Mouse (Mus musculus): ENCODE data around the gene Prok1. TPM values are rescaled to one million over a fixed set of nuclear protein-coding genes. Genes with fewer than 3 reads are reported as not detected.

The Prok1 gene
- polyA plus RNA-seq, 1 experiment: 0.05 TPM

DNA sequence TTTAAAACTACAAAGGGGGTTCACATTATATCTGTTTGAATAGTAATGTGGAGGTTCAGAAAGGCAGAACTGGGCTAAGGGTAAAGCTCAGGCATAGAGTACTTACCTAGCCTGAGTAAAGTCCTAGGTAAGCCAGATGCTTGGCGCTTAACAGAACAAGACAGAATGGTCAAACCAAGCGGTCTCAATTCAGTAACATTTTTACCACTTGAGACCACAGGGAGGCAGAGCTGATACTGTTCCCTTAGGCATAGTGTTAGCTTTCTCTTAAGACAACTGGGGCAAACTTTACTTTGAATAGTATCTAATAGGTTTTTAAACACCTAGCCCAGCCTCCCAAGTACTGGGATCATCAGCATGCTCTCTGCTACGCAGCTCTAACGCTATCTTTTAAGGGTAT, 36.5 kb upstream of the Prok1 start:
- TF ChIP-seq USF1 (IDR thresholded peaks at IDR 0.05; ENCODE audit: low read depth): no peak
- TF ChIP-seq POLR2AphosphoS2 (IDR thresholded peaks at IDR 0.05; ENCODE audit: insufficient read length, low read depth): no peak
- TF ChIP-seq REST (IDR thresholded peaks at IDR 0.05; ENCODE audit: insufficient read depth, insufficient read length): no peak
- no peak for TF ChIP-seq CEBPB (IDR thresholded peaks at IDR 0.05; ENCODE audit: insufficient read depth, poor library complexity, severe bottlenecking)
- TF ChIP-seq MAX (IDR thresholded peaks at IDR 0.05; ENCODE audit: low read depth): no peak
- TF ChIP-seq TCF12 (IDR thresholded peaks at IDR 0.05; ENCODE audit: insufficient read depth, poor library complexity, severe bottlenecking): no peak
- no peak for TF ChIP-seq POLR2A (IDR thresholded peaks at IDR 0.05; ENCODE audit: insufficient read length, low read depth)
- no peak for TF ChIP-seq E2F4 (IDR thresholded peaks at IDR 0.05; ENCODE audit: insufficient read depth)
- TF ChIP-seq SRF (IDR thresholded peaks at IDR 0.05; ENCODE audit: control insufficient read depth, insufficient read length, low read depth): no peak
- no peak for TF ChIP-seq MYOG (IDR thresholded peaks at IDR 0.05; ENCODE audit: control insufficient read depth in 1 of 3, insufficient read depth in 1 of 3, insufficient read length in 2 of 3, low read depth in 2 of 3)
- no peak for TF ChIP-seq MYOD1 (IDR thresholded peaks at IDR 0.05; ENCODE audit: control insufficient read depth in 1 of 3, insufficient read length in 2 of 3, low read depth in 2 of 3)
- TF ChIP-seq TCF3 (IDR thresholded peaks at IDR 0.05; ENCODE audit: insufficient read length, low read depth): no peak
- H3K27me3 ChIP-seq (ENCODE audit: control insufficient read depth, insufficient read depth, insufficient read length): no peaks in the 10 kb centered on the region
- H3K4me3 ChIP-seq: no peak overlapping the region
- H3ac ChIP-seq (ENCODE audit: control insufficient read depth, insufficient read length): no peak overlapping the region
- H3K36me3 ChIP-seq (ENCODE audit: control insufficient read depth, insufficient read depth): no peaks in the 10 kb centered on the region
- H3K4me2 ChIP-seq (ENCODE audit: low read depth): no peak overlapping the region
- peaks cover 12% of the 10 kb centered on the region for H3K79me2 ChIP-seq (ENCODE audit: control insufficient read depth, insufficient read depth)

DNA sequence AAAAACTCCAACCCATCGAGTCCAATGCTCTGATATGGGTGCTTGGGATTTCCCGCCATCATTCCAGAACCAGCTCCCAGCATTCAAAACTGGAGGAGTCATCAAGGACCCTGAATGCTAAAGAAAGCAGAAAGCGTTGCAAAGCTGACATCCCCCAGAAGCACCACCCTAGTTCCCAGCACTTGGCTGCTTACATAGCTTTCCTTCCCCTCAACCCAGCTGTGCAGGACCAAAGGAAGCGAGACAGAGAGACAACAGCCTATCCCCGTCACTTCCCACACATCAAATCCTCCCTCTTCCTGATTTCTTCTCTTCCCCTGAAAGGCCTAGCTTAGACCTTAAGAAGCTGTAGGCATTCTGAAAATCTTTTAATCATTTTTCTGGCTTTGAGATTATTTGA, 35.8 kb upstream of the Prok1 start:
- Histone ChIP-seq H3ac (ENCODE audit: control insufficient read depth, insufficient read length) (no peak overlapping the region), H3K36me3 (ENCODE audit: control insufficient read depth, insufficient read depth) (no peaks in the 10 kb centered on the region), H3K79me2 (ENCODE audit: control insufficient read depth, insufficient read depth) (peaks cover 12% of the 10 kb centered on the region), H3K4me2 (ENCODE audit: low read depth) (no peak overlapping the region), H3K4me3 (no peak overlapping the region), H3K27me3 (ENCODE audit: control insufficient read depth, insufficient read depth, insufficient read length) (no peaks in the 10 kb centered on the region)
- TF ChIP-seq REST (IDR thresholded peaks at IDR 0.05; ENCODE audit: insufficient read depth, insufficient read length): no peak
- TF ChIP-seq MYOG (IDR thresholded peaks at IDR 0.05; ENCODE audit: control insufficient read depth in 1 of 3, insufficient read depth in 1 of 3, insufficient read length in 2 of 3, low read depth in 2 of 3): no peak
- no peak for TF ChIP-seq USF1 (IDR thresholded peaks at IDR 0.05; ENCODE audit: low read depth)
- TF ChIP-seq CEBPB (IDR thresholded peaks at IDR 0.05; ENCODE audit: insufficient read depth, poor library complexity, severe bottlenecking): no peak
- no peak for TF ChIP-seq E2F4 (IDR thresholded peaks at IDR 0.05; ENCODE audit: insufficient read depth)
- no peak for TF ChIP-seq MAX (IDR thresholded peaks at IDR 0.05; ENCODE audit: low read depth)
- no peak for TF ChIP-seq TCF3 (IDR thresholded peaks at IDR 0.05; ENCODE audit: insufficient read length, low read depth)

DNA sequence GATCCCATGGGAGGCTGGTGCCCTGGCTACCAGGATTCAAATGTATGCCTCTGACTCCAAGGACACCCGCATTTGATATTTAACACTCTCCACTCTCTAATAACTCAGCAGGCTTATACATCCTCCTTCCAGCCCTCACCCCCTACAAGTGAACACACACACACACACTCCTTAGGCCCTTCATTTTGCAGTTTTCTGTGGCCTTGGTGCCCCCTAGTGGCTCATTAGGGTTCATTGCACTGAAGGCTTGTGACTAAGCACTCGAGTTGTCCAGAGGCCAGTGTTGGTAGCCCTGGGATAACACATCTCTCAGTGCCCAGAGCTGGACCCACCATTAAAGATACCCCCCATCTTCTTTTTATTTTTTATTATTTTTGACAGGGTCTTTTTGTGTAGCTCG, 34.3 kb upstream of the Prok1 start:
- Histone ChIP-seq H3ac (ENCODE audit: control insufficient read depth, insufficient read length) (no peak overlapping the region), H3K79me2 (ENCODE audit: control insufficient read depth, insufficient read depth) (no peaks in the 10 kb centered on the region)

DNA sequence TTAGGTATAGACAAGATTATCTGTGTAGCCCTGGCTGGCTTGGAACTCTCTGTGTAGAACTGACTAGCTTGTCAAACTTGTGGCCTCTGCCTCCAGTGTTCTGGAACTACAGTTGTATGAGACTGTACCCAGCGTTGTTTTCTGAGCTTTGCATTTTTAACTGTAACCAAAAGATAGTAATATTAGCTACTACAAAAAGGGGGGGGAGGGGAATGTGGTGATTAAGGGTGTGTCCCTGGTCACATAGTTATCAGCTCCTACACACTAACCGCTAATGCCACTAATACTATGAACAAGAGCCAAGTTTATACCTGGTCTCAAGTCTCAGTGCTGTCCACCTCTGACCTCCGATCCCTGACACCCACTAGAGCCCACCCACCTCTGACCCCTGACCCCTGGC, 32.9 kb upstream of the Prok1 start:
- Histone ChIP-seq H3K4me3 (no peak overlapping the region), H3K36me3 (ENCODE audit: control insufficient read depth, insufficient read depth) (no peaks in the 10 kb centered on the region), H3K4me2 (ENCODE audit: low read depth) (no peak overlapping the region), H3ac (ENCODE audit: control insufficient read depth, insufficient read length) (no peak overlapping the region), H3K79me2 (ENCODE audit: control insufficient read depth, insufficient read depth) (no peaks in the 10 kb centered on the region), H3K27me3 (ENCODE audit: control insufficient read depth, insufficient read depth, insufficient read length) (no peaks in the 10 kb centered on the region)
- TF ChIP-seq MYOD1 (IDR thresholded peaks at IDR 0.05; ENCODE audit: control insufficient read depth in 1 of 3, insufficient read length in 2 of 3, low read depth in 2 of 3) (no peak), TCF12 (IDR thresholded peaks at IDR 0.05; ENCODE audit: insufficient read depth, poor library complexity, severe bottlenecking) (no peak), CEBPB (IDR thresholded peaks at IDR 0.05; ENCODE audit: insufficient read depth, poor library complexity, severe bottlenecking) (no peak), POLR2A (IDR thresholded peaks at IDR 0.05; ENCODE audit: insufficient read length, low read depth) (no peak), USF1 (IDR thresholded peaks at IDR 0.05; ENCODE audit: low read depth) (no peak), MYOG (IDR thresholded peaks at IDR 0.05; ENCODE audit: control insufficient read depth in 1 of 3, insufficient read depth in 1 of 3, insufficient read length in 2 of 3, low read depth in 2 of 3) (no peak), POLR2AphosphoS2 (IDR thresholded peaks at IDR 0.05; ENCODE audit: insufficient read length, low read depth) (no peak), TCF3 (IDR thresholded peaks at IDR 0.05; ENCODE audit: insufficient read length, low read depth) (no peak), REST (IDR thresholded peaks at IDR 0.05; ENCODE audit: insufficient read depth, insufficient read length) (no peak), MAX (IDR thresholded peaks at IDR 0.05; ENCODE audit: low read depth) (no peak)

More for the DNA sequence above, 34.3 kb upstream of the Prok1 start:
- TF ChIP-seq REST (IDR thresholded peaks at IDR 0.05; ENCODE audit: insufficient read depth, insufficient read length) (no peak), POLR2A (IDR thresholded peaks at IDR 0.05; ENCODE audit: insufficient read length, low read depth) (no peak), MYOD1 (IDR thresholded peaks at IDR 0.05; ENCODE audit: control insufficient read depth in 1 of 3, insufficient read length in 2 of 3, low read depth in 2 of 3) (no peak), POLR2AphosphoS2 (IDR thresholded peaks at IDR 0.05; ENCODE audit: insufficient read length, low read depth) (no peak), TCF3 (IDR thresholded peaks at IDR 0.05; ENCODE audit: insufficient read length, low read depth) (no peak), TCF12 (IDR thresholded peaks at IDR 0.05; ENCODE audit: insufficient read depth, poor library complexity, severe bottlenecking) (no peak), MAX (IDR thresholded peaks at IDR 0.05; ENCODE audit: low read depth) (no peak), SRF (IDR thresholded peaks at IDR 0.05; ENCODE audit: control insufficient read depth, insufficient read length, low read depth) (no peak), MYOG (IDR thresholded peaks at IDR 0.05; ENCODE audit: control insufficient read depth in 1 of 3, insufficient read depth in 1 of 3, insufficient read length in 2 of 3, low read depth in 2 of 3) (no peak), USF1 (IDR thresholded peaks at IDR 0.05; ENCODE audit: low read depth) (no peak), E2F4 (IDR thresholded peaks at IDR 0.05; ENCODE audit: insufficient read depth) (no peak), CEBPB (IDR thresholded peaks at IDR 0.05; ENCODE audit: insufficient read depth, poor library complexity, severe bottlenecking) (no peak)
- no peak overlapping the region for H3K4me2 ChIP-seq (ENCODE audit: low read depth)
- H3K36me3 ChIP-seq (ENCODE audit: control insufficient read depth, insufficient read depth): no peaks in the 10 kb centered on the region
- H3K4me3 ChIP-seq: no peak overlapping the region
- H3K27me3 ChIP-seq (ENCODE audit: control insufficient read depth, insufficient read depth, insufficient read length): no peaks in the 10 kb centered on the region

Data from myocyte (in vitro differentiated cells).